Mouse (Mus musculus): Measurements from ENCODE around the gene Fitm1. TPM values are rescaled to one million over a fixed set of nuclear protein-coding genes. Genes with fewer than 3 reads are reported as not detected.
A peak's percentile ranks its signal among the peaks of the same experiment; 100 is the strongest.

Fitm1 gene
- polyA plus RNA-seq (2012; fragmentation: generic; extraction: Trizol): 12.8 TPM

DNA sequence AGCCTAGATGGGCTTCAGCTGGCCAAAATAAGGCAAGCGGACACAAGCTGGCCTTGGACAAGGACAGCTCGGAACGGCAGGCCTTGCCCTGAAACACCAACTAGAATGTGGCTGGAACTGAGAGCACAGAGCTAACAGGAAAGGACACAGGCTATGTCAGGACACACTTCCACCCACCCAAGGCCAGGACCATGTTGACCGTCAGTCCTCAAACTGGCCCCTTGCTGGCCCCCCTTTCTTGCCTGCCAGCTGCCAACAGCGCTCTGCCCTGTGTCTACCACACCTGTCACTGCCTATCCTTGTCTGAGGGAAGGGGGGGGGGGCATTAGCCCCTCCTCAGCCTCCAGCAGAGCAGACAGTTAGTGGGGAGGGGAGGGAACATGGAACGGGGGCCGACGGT is at the start of gene Fitm1:
Gene Fitm1 (plus strand): TSS at position 316 of the 400 bp plus-strand sequence.
- Histone ChIP-seq H3K4me2 (ENCODE audit: low read depth) (peak within 1 kb of the TSS; percentile 13), H3ac (ENCODE audit: control insufficient read depth, insufficient read length) (no peak within 1 kb of the TSS), H3K4me3 (no peak within 1 kb of the TSS), H3K27me3 (ENCODE audit: control insufficient read depth, insufficient read depth, insufficient read length) (no peaks in the 10 kb centered on the region), H3K79me2 (ENCODE audit: control insufficient read depth, insufficient read depth) (no peaks in the 10 kb centered on the region), H3K36me3 (ENCODE audit: control insufficient read depth, insufficient read depth) (no peaks in the 10 kb centered on the region)
- peak in 2 of 3 experiments; percentile 32 to 79 for TF ChIP-seq MYOG (IDR thresholded peaks at IDR 0.05; ENCODE audit: control insufficient read depth in 1 of 3, insufficient read depth in 1 of 3, insufficient read length in 2 of 3, low read depth in 2 of 3)
- TF ChIP-seq TCF3 (IDR thresholded peaks at IDR 0.05; ENCODE audit: insufficient read length, low read depth): no peak
- TF ChIP-seq SRF (IDR thresholded peaks at IDR 0.05; ENCODE audit: control insufficient read depth, insufficient read length, low read depth): no peak
- TF ChIP-seq MYOD1 (IDR thresholded peaks at IDR 0.05; ENCODE audit: control insufficient read depth in 1 of 3, insufficient read length in 2 of 3, low read depth in 2 of 3): peak; percentile 44 to 97 (median 96)
- TF ChIP-seq POLR2A (IDR thresholded peaks at IDR 0.05; ENCODE audit: insufficient read length, low read depth): no peak

DNA sequence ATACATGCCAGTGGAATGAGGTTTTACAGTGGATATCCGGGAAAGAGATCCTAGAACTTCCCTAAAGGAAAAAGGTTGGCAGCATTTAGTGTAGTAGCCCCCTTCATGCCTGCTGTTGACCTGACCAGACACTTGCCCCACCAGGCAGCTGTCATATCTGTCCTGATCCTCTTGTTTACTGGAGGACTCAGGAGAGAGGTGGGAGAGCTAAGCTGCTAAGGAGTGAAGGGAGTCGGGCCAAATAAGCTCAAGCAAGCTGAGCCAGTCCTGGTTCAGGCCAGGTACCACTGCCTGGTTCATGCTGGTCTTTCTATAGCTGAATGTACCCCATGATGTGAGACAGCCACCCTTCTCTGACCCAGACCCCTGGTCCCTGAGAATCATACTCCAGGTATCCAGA is 48.7 kb upstream of the Fitm1 start:
- H3K27me3 ChIP-seq (ENCODE audit: control insufficient read depth, insufficient read depth, insufficient read length): peaks cover 49% of the 10 kb centered on the region
- H3K79me2 ChIP-seq (ENCODE audit: control insufficient read depth, insufficient read depth): no peaks in the 10 kb centered on the region
- peak overlapping the region; percentile 10 for H3K4me2 ChIP-seq (ENCODE audit: low read depth)
- no peak overlapping the region for H3K4me3 ChIP-seq
- TF ChIP-seq POLR2A (IDR thresholded peaks at IDR 0.05; ENCODE audit: insufficient read length, low read depth): no peak
- TF ChIP-seq TCF12 (IDR thresholded peaks at IDR 0.05; ENCODE audit: insufficient read depth, poor library complexity, severe bottlenecking): no peak
- no peak for TF ChIP-seq SRF (IDR thresholded peaks at IDR 0.05; ENCODE audit: control insufficient read depth, insufficient read length, low read depth)
- no peak for TF ChIP-seq USF1 (IDR thresholded peaks at IDR 0.05; ENCODE audit: low read depth)
- no peak for TF ChIP-seq REST (IDR thresholded peaks at IDR 0.05; ENCODE audit: insufficient read depth, insufficient read length)
- no peak for TF ChIP-seq MYOG (IDR thresholded peaks at IDR 0.05; ENCODE audit: control insufficient read depth in 1 of 3, insufficient read depth in 1 of 3, insufficient read length in 2 of 3, low read depth in 2 of 3)
- no peak for TF ChIP-seq MAX (IDR thresholded peaks at IDR 0.05; ENCODE audit: low read depth)
- no peak for TF ChIP-seq POLR2AphosphoS2 (IDR thresholded peaks at IDR 0.05; ENCODE audit: insufficient read length, low read depth)
- TF ChIP-seq TCF3 (IDR thresholded peaks at IDR 0.05; ENCODE audit: insufficient read length, low read depth): no peak
- TF ChIP-seq E2F4 (IDR thresholded peaks at IDR 0.05; ENCODE audit: insufficient read depth): no peak
- TF ChIP-seq MYOD1 (IDR thresholded peaks at IDR 0.05; ENCODE audit: control insufficient read depth in 1 of 3, insufficient read length in 2 of 3, low read depth in 2 of 3): no peak
- TF ChIP-seq CEBPB (IDR thresholded peaks at IDR 0.05; ENCODE audit: insufficient read depth, poor library complexity, severe bottlenecking): no peak
- H3ac ChIP-seq (ENCODE audit: control insufficient read depth, insufficient read length): no peak overlapping the region
- no peaks in the 10 kb centered on the region for H3K36me3 ChIP-seq (ENCODE audit: control insufficient read depth, insufficient read depth)

DNA sequence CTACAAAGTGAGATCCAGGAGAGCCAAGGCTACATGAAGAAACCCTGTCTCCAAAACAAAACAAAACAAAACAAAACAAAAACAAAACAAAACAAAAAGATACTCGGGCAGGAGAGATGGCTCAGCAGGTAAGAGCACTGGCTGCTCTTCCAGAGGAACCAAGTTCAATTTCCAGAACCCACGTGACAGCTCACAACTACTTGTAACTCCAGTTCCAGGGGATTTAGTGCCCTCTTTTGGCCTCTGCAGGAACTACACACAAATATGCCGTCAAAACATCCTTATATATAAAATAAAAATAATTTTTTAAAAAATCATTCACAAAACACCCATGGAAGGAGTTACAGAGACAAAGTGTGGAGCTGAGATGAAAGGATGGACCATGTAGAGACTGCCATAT is 47.5 kb upstream of the Fitm1 start:
- TF ChIP-seq USF1 (IDR thresholded peaks at IDR 0.05; ENCODE audit: low read depth): peak; percentile 83
- TF ChIP-seq POLR2A (IDR thresholded peaks at IDR 0.05; ENCODE audit: insufficient read length, low read depth): no peak
- Histone ChIP-seq H3K27me3 (ENCODE audit: control insufficient read depth, insufficient read depth, insufficient read length) (peaks cover 48% of the 10 kb centered on the region), H3ac (ENCODE audit: control insufficient read depth, insufficient read length) (no peak overlapping the region), H3K4me3 (no peak overlapping the region), H3K79me2 (ENCODE audit: control insufficient read depth, insufficient read depth) (no peaks in the 10 kb centered on the region), H3K4me2 (ENCODE audit: low read depth) (no peak overlapping the region), H3K36me3 (ENCODE audit: control insufficient read depth, insufficient read depth) (no peaks in the 10 kb centered on the region)

DNA sequence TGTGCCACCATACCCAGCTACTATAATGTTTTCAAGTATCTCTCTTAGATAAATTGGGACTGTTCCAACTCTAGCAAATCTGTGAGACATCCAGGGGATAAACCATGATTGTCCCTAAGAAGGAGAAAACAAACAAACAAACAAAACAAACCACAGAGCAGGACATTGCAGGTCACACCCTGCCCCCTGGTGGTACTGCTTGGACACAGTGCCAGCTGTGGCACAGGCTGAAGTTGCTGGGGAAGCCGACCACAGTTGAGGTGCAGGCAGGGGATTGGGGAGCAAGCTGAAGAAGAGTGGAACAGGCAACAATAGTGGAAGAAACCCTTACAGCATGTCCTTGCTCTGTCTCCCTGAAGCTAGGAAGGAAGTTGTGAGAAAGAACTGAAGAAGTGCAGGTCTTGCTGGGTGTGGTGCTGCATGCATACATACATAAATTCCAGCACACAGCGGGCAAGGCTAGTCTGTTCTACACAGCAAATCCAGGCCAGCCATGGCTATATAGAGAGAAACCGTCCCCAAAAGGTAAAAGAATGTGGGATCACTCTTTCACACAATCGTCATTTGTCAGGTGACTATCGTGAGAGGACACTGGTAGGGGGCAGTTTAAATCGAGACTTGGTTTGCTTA is 39.2 kb upstream of the Fitm1 start:
- TF ChIP-seq MYOG (IDR thresholded peaks at IDR 0.05; ENCODE audit: control insufficient read depth in 1 of 3, insufficient read depth in 1 of 3, insufficient read length in 2 of 3, low read depth in 2 of 3) (peak in 1 of 3 experiments; percentile 32), POLR2A (IDR thresholded peaks at IDR 0.05; ENCODE audit: insufficient read length, low read depth) (no peak), TCF12 (IDR thresholded peaks at IDR 0.05; ENCODE audit: insufficient read depth, poor library complexity, severe bottlenecking) (no peak), CEBPB (IDR thresholded peaks at IDR 0.05; ENCODE audit: insufficient read depth, poor library complexity, severe bottlenecking) (no peak), REST (IDR thresholded peaks at IDR 0.05; ENCODE audit: insufficient read depth, insufficient read length) (no peak), USF1 (IDR thresholded peaks at IDR 0.05; ENCODE audit: low read depth) (no peak), SRF (IDR thresholded peaks at IDR 0.05; ENCODE audit: control insufficient read depth, insufficient read length, low read depth) (no peak), TCF3 (IDR thresholded peaks at IDR 0.05; ENCODE audit: insufficient read length, low read depth) (no peak), MYOD1 (IDR thresholded peaks at IDR 0.05; ENCODE audit: control insufficient read depth in 1 of 3, insufficient read length in 2 of 3, low read depth in 2 of 3) (peak in 2 of 3 experiments; percentile 2 to 8)
- Histone ChIP-seq H3K4me3 (no peak overlapping the region), H3K4me2 (ENCODE audit: low read depth) (no peak overlapping the region)

DNA sequence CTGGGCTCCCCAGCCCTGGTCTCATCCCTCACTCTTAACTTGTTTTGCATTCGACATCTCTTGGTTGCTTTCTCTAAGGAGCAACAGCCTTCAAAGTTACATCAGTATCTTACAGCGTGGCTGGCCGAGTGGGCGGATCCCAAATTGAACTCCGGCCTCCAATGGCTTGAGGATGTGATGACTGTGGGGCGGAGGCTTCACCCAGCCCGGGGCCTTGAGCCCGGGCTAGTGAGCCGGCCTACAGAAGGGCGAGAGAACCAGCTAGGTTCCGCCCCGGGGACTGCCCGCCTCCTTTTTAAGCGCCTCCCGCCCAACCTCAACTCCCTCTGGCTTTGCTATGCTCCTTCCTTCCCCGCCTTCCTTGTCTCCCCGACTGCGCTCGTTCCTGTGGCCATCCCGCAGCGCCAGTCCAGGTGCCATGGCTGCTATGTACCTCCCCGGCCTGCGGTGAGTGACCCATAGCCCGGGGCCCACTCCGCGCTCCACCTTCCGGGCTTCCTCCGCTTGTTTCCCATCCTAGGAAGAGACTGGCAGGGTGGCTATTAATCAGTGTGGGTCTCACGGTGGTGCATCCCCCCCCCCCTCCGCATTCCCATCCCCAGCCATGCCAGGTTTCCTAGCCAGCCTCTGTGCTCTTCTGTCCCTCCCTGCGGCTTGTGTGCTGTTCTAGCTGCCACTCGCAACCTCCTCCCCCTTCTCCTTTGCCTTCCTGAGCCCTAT is 35.2 kb upstream of the Fitm1 start, which contains the start of gene Pck2:
Gene Pck2 (plus strand): TSS at position 200 of the 720 bp plus-strand sequence.
- Histone ChIP-seq H3K36me3 (ENCODE audit: control insufficient read depth, insufficient read depth) (peaks cover 28% of the 10 kb centered on the region), H3ac (ENCODE audit: control insufficient read depth, insufficient read length) (peak within 1 kb of the TSS; percentile 58), H3K27me3 (ENCODE audit: control insufficient read depth, insufficient read depth, insufficient read length) (no peaks in the 10 kb centered on the region), H3K79me2 (ENCODE audit: control insufficient read depth, insufficient read depth) (peaks cover 34% of the 10 kb centered on the region), H3K4me2 (ENCODE audit: low read depth) (peak within 1 kb of the TSS; percentile 94), H3K4me3 (peak within 1 kb of the TSS; percentile 92)
- TF ChIP-seq TCF12 (IDR thresholded peaks at IDR 0.05; ENCODE audit: insufficient read depth, poor library complexity, severe bottlenecking) (no peak), MYOD1 (IDR thresholded peaks at IDR 0.05; ENCODE audit: control insufficient read depth in 1 of 3, insufficient read length in 2 of 3, low read depth in 2 of 3) (no peak), USF1 (IDR thresholded peaks at IDR 0.05; ENCODE audit: low read depth) (no peak), MAX (IDR thresholded peaks at IDR 0.05; ENCODE audit: low read depth) (peak; percentile 61), POLR2AphosphoS2 (IDR thresholded peaks at IDR 0.05; ENCODE audit: insufficient read length, low read depth) (peak; percentile 98), TCF3 (IDR thresholded peaks at IDR 0.05; ENCODE audit: insufficient read length, low read depth) (no peak), E2F4 (IDR thresholded peaks at IDR 0.05; ENCODE audit: insufficient read depth) (peak; percentile 64), REST (IDR thresholded peaks at IDR 0.05; ENCODE audit: insufficient read depth, insufficient read length) (no peak), POLR2A (IDR thresholded peaks at IDR 0.05; ENCODE audit: insufficient read length, low read depth) (peak; percentile 96), CEBPB (IDR thresholded peaks at IDR 0.05; ENCODE audit: insufficient read depth, poor library complexity, severe bottlenecking) (peak; percentile 77), SRF (IDR thresholded peaks at IDR 0.05; ENCODE audit: control insufficient read depth, insufficient read length, low read depth) (peak; percentile 12), MYOG (IDR thresholded peaks at IDR 0.05; ENCODE audit: control insufficient read depth in 1 of 3, insufficient read depth in 1 of 3, insufficient read length in 2 of 3, low read depth in 2 of 3) (no peak)

More for the DNA sequence above, 39.2 kb upstream of the Fitm1 start:
- H3K27me3 ChIP-seq (ENCODE audit: control insufficient read depth, insufficient read depth, insufficient read length): peaks cover 19% of the 10 kb centered on the region
- no peaks in the 10 kb centered on the region for H3K36me3 ChIP-seq (ENCODE audit: control insufficient read depth, insufficient read depth)
- H3K79me2 ChIP-seq (ENCODE audit: control insufficient read depth, insufficient read depth): peaks cover 9% of the 10 kb centered on the region
- H3ac ChIP-seq (ENCODE audit: control insufficient read depth, insufficient read length): no peak overlapping the region
